Mouse (Mus musculus): ENCODE results near the gene Gzmm. TPM values are rescaled to one million over a fixed set of nuclear protein-coding genes. Genes with fewer than 3 reads are reported as not detected.

The Gzmm gene
- polyA plus RNA-seq, 1 experiment from 2014 or later = 1.1 TPM

DNA sequence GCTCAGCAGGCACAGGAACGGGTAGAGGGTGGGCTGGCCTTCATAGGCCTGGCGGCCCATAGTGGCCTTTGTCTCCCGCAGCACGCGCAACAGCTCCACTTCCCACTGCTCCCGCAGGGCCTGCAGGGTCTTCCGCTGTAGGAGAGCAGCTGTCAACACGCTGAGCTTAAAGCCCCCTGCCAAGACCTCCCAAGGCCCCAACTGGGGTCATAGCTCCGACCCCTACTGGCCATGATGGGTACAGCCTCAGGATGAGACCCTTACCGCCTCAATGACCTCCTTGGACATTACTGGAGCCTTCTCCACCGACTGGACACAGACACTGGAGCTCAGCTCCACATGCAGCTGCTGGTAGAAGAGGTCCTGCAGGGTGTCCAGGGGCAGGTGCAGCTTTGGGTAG, 52.0 kb downstream of the Gzmm start:
- Histone ChIP-seq H3K27me3 (peaks cover 9% of the 10 kb centered on the region), H3K4me1 (replicated peaks) (peaks cover 9% of the 10 kb centered on the region), H3K27ac (no peak overlapping the region), H3K36me3 (peaks cover 87% of the 10 kb centered on the region), H3K4me2 (no peak overlapping the region), H3K9me3 (peaks cover 38% of the 10 kb centered on the region), H3K9ac (no peak overlapping the region), H3K4me3 (no peak overlapping the region)
- WGBS = 49% methylated on average over 11 of the region's 11 CpGs
- no peak for ATAC-seq (ENCODE audit: low FRiP score)

DNA sequence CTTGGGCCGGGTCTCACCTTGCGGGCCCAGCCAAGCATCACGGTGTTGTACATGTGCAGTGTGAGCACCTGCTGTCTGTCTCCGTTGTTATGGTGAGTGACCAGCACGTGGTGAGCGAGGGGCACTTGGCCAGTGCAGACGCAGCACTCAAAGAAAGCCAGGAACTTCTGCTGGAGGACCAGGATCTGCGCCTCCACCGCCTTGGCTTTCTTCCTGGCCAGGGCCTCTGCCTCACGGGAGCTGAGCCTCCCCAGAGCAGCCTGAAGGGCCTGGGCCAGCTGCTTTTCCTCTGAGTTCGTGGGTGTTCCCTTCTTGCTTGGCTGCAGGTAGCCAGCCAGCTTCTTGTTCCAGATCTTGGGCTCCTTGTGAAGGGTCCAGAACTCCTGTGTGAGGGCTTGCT, 54.3 kb downstream of the Gzmm start:
- peaks cover 64% of the 10 kb centered on the region for H3K36me3 ChIP-seq
- ATAC-seq (ENCODE audit: low FRiP score) = no peak
- no peaks in the 10 kb centered on the region for H3K27me3 ChIP-seq
- no peak overlapping the region for H3K27ac ChIP-seq
- no peak overlapping the region; the same call in 1 of the 2 replicates for H3K9ac ChIP-seq
- H3K9me3 ChIP-seq = peaks cover 29% of the 10 kb centered on the region
- WGBS = 92% methylated on average over 11 of the region's 11 CpGs
- no peak overlapping the region for H3K4me2 ChIP-seq
- peaks cover 13% of the 10 kb centered on the region for H3K4me1 ChIP-seq (replicated peaks)
- no peak overlapping the region for H3K4me3 ChIP-seq

DNA sequence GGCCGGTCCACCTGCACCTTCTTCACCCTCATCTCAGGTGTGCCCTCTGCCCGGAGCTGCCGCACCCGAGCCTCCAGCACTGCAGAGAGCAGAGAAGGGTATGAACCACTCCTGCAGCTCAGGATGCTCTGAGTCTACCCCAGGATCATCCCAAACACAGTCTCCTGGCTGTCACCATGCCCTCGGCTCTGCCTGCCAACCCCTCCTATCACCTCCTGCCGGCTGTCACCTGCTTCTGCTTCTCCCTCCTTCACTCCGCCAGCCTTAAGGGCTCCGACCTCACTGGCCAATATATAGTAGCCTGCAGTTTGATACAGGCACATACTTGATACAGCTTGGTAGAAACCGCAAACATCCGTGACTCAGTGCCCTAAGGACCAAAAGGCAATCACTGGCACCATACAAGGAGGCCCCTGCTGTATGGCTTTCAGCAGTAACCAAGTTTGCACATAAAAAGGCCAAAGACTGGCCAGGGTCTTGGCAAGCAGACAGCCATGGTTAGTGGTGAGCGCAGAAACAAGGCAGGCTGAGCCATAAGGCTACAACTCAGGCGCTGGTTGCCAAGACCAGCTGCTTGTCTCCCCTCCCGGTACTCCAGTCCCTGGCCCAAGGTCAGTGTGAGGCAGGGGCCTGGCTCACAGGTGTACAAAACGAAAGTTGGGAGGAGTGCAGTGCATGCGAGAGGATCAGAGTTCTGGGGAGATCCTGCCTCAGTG, 55.0 kb downstream of the Gzmm start:
- Histone ChIP-seq H3K4me2 (no peak overlapping the region), H3K27me3 (no peaks in the 10 kb centered on the region), H3K27ac (no peak overlapping the region), H3K36me3 (peaks cover 57% of the 10 kb centered on the region), H3K9ac (no peak overlapping the region), H3K4me1 (replicated peaks) (peaks cover 13% of the 10 kb centered on the region), H3K4me3 (no peak overlapping the region), H3K9me3 (peaks cover 22% of the 10 kb centered on the region)
- no peak for ATAC-seq (ENCODE audit: low FRiP score)
- 93% methylated on average over 15 of the region's 15 CpGs for WGBS

Other genes with a start within 250 kb of the Gzmm start
- gene Vmn2r83, start 220.3 kb upstream of the Gzmm start, polyA plus RNA-seq (2015; fragmentation: Nextera tagmentation; extraction: Ambion mirVana) = not detected in 2 replicates
- gene Plpp2, start 155.2 kb upstream of the Gzmm start, polyA plus RNA-seq (2015; fragmentation: Nextera tagmentation; extraction: Ambion mirVana) = 14.5 and 16.5 TPM in 2 replicates
- gene Mier2, start 133.8 kb upstream of the Gzmm start, polyA plus RNA-seq (2015; fragmentation: Nextera tagmentation; extraction: Ambion mirVana) = 52.4 and 57.1 TPM in 2 replicates
- gene Theg, start 101.7 kb upstream of the Gzmm start, polyA plus RNA-seq (2015; fragmentation: Nextera tagmentation; extraction: Ambion mirVana) = not detected in 2 replicates
- gene C2cd4c, start 75.0 kb upstream of the Gzmm start, polyA plus RNA-seq (2015; fragmentation: Nextera tagmentation; extraction: Ambion mirVana) = 0.17 and 0.27 TPM in 2 replicates
- 24.5 and 26.5 TPM in 2 replicates for gene Shc2, start 51.1 kb upstream of the Gzmm start, polyA plus RNA-seq (2015; fragmentation: Nextera tagmentation; extraction: Ambion mirVana)
- gene Odf3l2, start 43.3 kb upstream of the Gzmm start, polyA plus RNA-seq (2015; fragmentation: Nextera tagmentation; extraction: Ambion mirVana) = not detected in 2 replicates
- gene Madcam1, start 24.5 kb upstream of the Gzmm start, polyA plus RNA-seq (2015; fragmentation: Nextera tagmentation; extraction: Ambion mirVana) = 0.87 and 0.88 TPM in 2 replicates
- 86.5 and 93.4 TPM in 2 replicates for gene Tpgs1, start 19.7 kb upstream of the Gzmm start, polyA plus RNA-seq (2015; fragmentation: Nextera tagmentation; extraction: Ambion mirVana)
- 92.7 and 100 TPM in 2 replicates for gene Cdc34, start 6.8 kb upstream of the Gzmm start, polyA plus RNA-seq (2015; fragmentation: Nextera tagmentation; extraction: Ambion mirVana)
- gene Bsg, start 15.5 kb downstream of the Gzmm start, polyA plus RNA-seq (2015; fragmentation: Nextera tagmentation; extraction: Ambion mirVana) = 690 and 717 TPM in 2 replicates
- 0.43 and 0.64 TPM in 2 replicates for gene Hcn2, start 27.6 kb downstream of the Gzmm start, polyA plus RNA-seq (2015; fragmentation: Nextera tagmentation; extraction: Ambion mirVana)
- gene Polrmt, start 57.6 kb downstream of the Gzmm start, polyA plus RNA-seq (2015; fragmentation: Nextera tagmentation; extraction: Ambion mirVana) = 37.1 and 42.4 TPM in 2 replicates
- 1.00 and 2.1 TPM in 2 replicates for gene Fgf22, start 66.1 kb downstream of the Gzmm start, polyA plus RNA-seq (2015; fragmentation: Nextera tagmentation; extraction: Ambion mirVana)
- gene Rnf126, start 77.9 kb downstream of the Gzmm start, polyA plus RNA-seq (2015; fragmentation: Nextera tagmentation; extraction: Ambion mirVana) = 87.9 and 90.7 TPM in 2 replicates
- gene Fstl3, start 88.3 kb downstream of the Gzmm start, polyA plus RNA-seq (2015; fragmentation: Nextera tagmentation; extraction: Ambion mirVana) = 1.3 and 1.4 TPM in 2 replicates
- gene Prss57, start 101.9 kb downstream of the Gzmm start, polyA plus RNA-seq (2015; fragmentation: Nextera tagmentation; extraction: Ambion mirVana) = 0.18 TPM in 1 of 2 replicates, not detected in the other
- gene Palm, start 104.6 kb downstream of the Gzmm start, polyA plus RNA-seq (2015; fragmentation: Nextera tagmentation; extraction: Ambion mirVana) = 240 and 252 TPM in 2 replicates
- 0.84 and 1.0 TPM in 2 replicates for gene Misp, start 132.0 kb downstream of the Gzmm start, polyA plus RNA-seq (2015; fragmentation: Nextera tagmentation; extraction: Ambion mirVana)
- 84.7 and 86.0 TPM in 2 replicates for gene Ptbp1, start 165.4 kb downstream of the Gzmm start, polyA plus RNA-seq (2015; fragmentation: Nextera tagmentation; extraction: Ambion mirVana)
- gene Prtn3, start 185.5 kb downstream of the Gzmm start, polyA plus RNA-seq (2015; fragmentation: Nextera tagmentation; extraction: Ambion mirVana) = 13.9 and 15.6 TPM in 2 replicates
- 396 and 407 TPM in 2 replicates for gene Plppr3, start 185.6 kb downstream of the Gzmm start, polyA plus RNA-seq (2015; fragmentation: Nextera tagmentation; extraction: Ambion mirVana)
- gene Elane, start 197.2 kb downstream of the Gzmm start, polyA plus RNA-seq (2015; fragmentation: Nextera tagmentation; extraction: Ambion mirVana) = 0.34 TPM in 1 of 2 replicates, not detected in the other
- gene Cfd, start 201.8 kb downstream of the Gzmm start, polyA plus RNA-seq (2015; fragmentation: Nextera tagmentation; extraction: Ambion mirVana) = not detected in 2 replicates
- 55.3 and 58.3 TPM in 2 replicates for gene Med16, start 219.9 kb downstream of the Gzmm start, polyA plus RNA-seq (2015; fragmentation: Nextera tagmentation; extraction: Ambion mirVana)
- gene Gm26602, start 221.8 kb downstream of the Gzmm start, polyA plus RNA-seq (2015; fragmentation: Nextera tagmentation; extraction: Ambion mirVana) = 20.6 and 22.0 TPM in 2 replicates
- gene Kiss1r, start 228.0 kb downstream of the Gzmm start, polyA plus RNA-seq (2015; fragmentation: Nextera tagmentation; extraction: Ambion mirVana) = 2.1 and 2.3 TPM in 2 replicates
- gene R3hdm4, start 232.2 kb downstream of the Gzmm start, polyA plus RNA-seq (2015; fragmentation: Nextera tagmentation; extraction: Ambion mirVana) = 243 and 256 TPM in 2 replicates
- gene Arid3a, start 238.0 kb downstream of the Gzmm start, polyA plus RNA-seq (2015; fragmentation: Nextera tagmentation; extraction: Ambion mirVana) = 3.5 and 4.0 TPM in 2 replicates

Measured in hindbrain, embryonic 13.5 days (tissue).